Mouse (Mus musculus) limb, embryonic 13.5 days (tissue): ENCODE data around the gene Grin3b. TPM values are rescaled to one million over a fixed set of nuclear protein-coding genes. Genes with fewer than 3 reads are reported as not detected.
A peak's percentile ranks its signal among the peaks of the same experiment; 100 is the strongest.

Experiments
- ATAC-seq: fragments of 200-750 bp; cut with Nextera tagmentation; 2 replicates; pipeline ENCODE4 v1.8.0; 2017; ENCODE audit warnings: low read depth, moderate number of reproducible peaks, moderate TSS enrichment; ENCODE audit not compliant: low FRiP score
- H3K27ac ChIP-seq: fragments of 300-500 bp; sonication (generic); 2 replicates; pipeline ENCODE4 v1.5.1; 2015; ENCODE audit warnings: inconsistent platforms, mild to moderate bottlenecking, moderate library complexity
- H3K27me3 ChIP-seq: fragments of 300-500 bp; sonication (generic); 2 replicates; pipeline ENCODE4 v1.6.1; 2015; ENCODE audit warnings: mild to moderate bottlenecking, inconsistent platforms
- H3K36me3 ChIP-seq: fragments of 300-500 bp; sonication (generic); 2 replicates; pipeline ENCODE4 v1.6.1; 2015; ENCODE audit warnings: inconsistent platforms, mild to moderate bottlenecking, moderate library complexity
- H3K4me1 ChIP-seq: fragments of 300-500 bp; sonication (generic); 2 replicates; pipeline ENCODE4 v1.6.1; 2015; ENCODE audit warnings: inconsistent platforms
- H3K4me2 ChIP-seq: fragments of 300-500 bp; sonication (generic); replicated peaks from 2 replicates; pipeline ENCODE4 v1.6.1; 2015; ENCODE audit warnings: inconsistent platforms, mild to moderate bottlenecking, moderate library complexity
- H3K4me3 ChIP-seq: fragments of 300-500 bp; sonication (generic); 2 replicates; pipeline ENCODE4 v1.5.1; 2015; ENCODE audit warnings: moderate library complexity, mild to moderate bottlenecking, inconsistent platforms
- H3K9ac ChIP-seq: fragments of 300-500 bp; sonication (generic); 2 replicates; pipeline ENCODE4 v1.6.1; 2015; ENCODE audit warnings: mild to moderate bottlenecking, inconsistent platforms
- H3K9me3 ChIP-seq: fragments of 300-500 bp; sonication (generic); 2 replicates; pipeline ENCODE4 v1.6.1; 2016; ENCODE audit warnings: inconsistent platforms
- WGBS: fragments of 180-500 bp; shearing (Covaris S2); methylation state at CpG from one replicate; pipeline ENCODE4 v1.1.7; 2015; 5-methylcytosine and 5-hydroxymethylcytosine counted together
- polyA plus RNA-seq: library from polyadenylated mRNA; unstranded; fragments of >200 nt; fragmentation: Nextera tagmentation; extraction: Ambion mirVana; gene quantifications from 2 replicates; pipeline ENCODE4 v1.2.1, GENCODE M21; 2015

The Grin3b gene
- polyA plus RNA-seq, 1 experiment from 2014 or later = 0.41 TPM

- Histone ChIP-seq H3K4me3 (no peak overlapping the region), H3K9ac (no peak overlapping the region; the same call in 1 of the 2 replicates), H3K4me1 (peaks cover 38% of the 10 kb centered on the region), H3K36me3 (peaks cover 79% of the 10 kb centered on the region), H3K27ac (no peak overlapping the region; the same call in 1 of the 2 replicates), H3K4me2 (no peak overlapping the region), H3K27me3 (no peaks in the 10 kb centered on the region), H3K9me3 (no peaks in the 10 kb centered on the region)
- ATAC-seq = no peak
- WGBS = 71% methylated on average over 11 of the region's 11 CpGs
Observed at GRCm38 (mm10) chr10:79937775-79938526, 32.6 kb upstream of the Grin3b start.

- H3K4me2 ChIP-seq = no peak overlapping the region
- peaks cover 43% of the 10 kb centered on the region for H3K4me1 ChIP-seq
- ATAC-seq = no peak
- H3K4me3 ChIP-seq = no peak overlapping the region
- no peaks in the 10 kb centered on the region for H3K27me3 ChIP-seq
- H3K9ac ChIP-seq = no peak overlapping the region
- peaks cover 54% of the 10 kb centered on the region for H3K36me3 ChIP-seq
- H3K27ac ChIP-seq = no peak overlapping the region; the same call in 1 of the 2 replicates
- no peaks in the 10 kb centered on the region for H3K9me3 ChIP-seq
- WGBS = 47% methylated on average over 7 of the region's 7 CpGs
Observed at GRCm38 (mm10) chr10:79940749-79941148, 29.8 kb upstream of the Grin3b start.

GRCm38 (mm10) chr10:79942988-79943387 is 27.5 kb upstream of the Grin3b start:
- no peak for ATAC-seq
- no peak overlapping the region for H3K27ac ChIP-seq
- no peak overlapping the region for H3K4me3 ChIP-seq
- H3K4me2 ChIP-seq = no peak overlapping the region
- H3K9me3 ChIP-seq = no peaks in the 10 kb centered on the region
- peaks cover 57% of the 10 kb centered on the region for H3K36me3 ChIP-seq
- H3K9ac ChIP-seq = no peak overlapping the region
- peaks cover 43% of the 10 kb centered on the region for H3K4me1 ChIP-seq
- 85% methylated on average over 1 of the region's 1 CpGs for WGBS
- no peaks in the 10 kb centered on the region for H3K27me3 ChIP-seq

- H3K4me1 ChIP-seq = peaks cover 43% of the 10 kb centered on the region
- H3K27me3 ChIP-seq = no peaks in the 10 kb centered on the region
- no peak overlapping the region for H3K4me3 ChIP-seq
- ATAC-seq = no peak
- H3K4me2 ChIP-seq = no peak overlapping the region
- peak overlapping the region; percentile 18; the same call in 1 of the 2 replicates for H3K27ac ChIP-seq
- H3K36me3 ChIP-seq = peaks cover 57% of the 10 kb centered on the region
- no peaks in the 10 kb centered on the region for H3K9me3 ChIP-seq
- 0 out of 2 replicates have a peak overlapping the region, but pooled peaks have one; percentile 45 for H3K9ac ChIP-seq
- WGBS = 60% methylated on average over 9 of the region's 9 CpGs
Observed at GRCm38 (mm10) chr10:79943471-79943901, 27.0 kb upstream of the Grin3b start.

- Histone ChIP-seq H3K27me3 (no peaks in the 10 kb centered on the region), H3K9me3 (no peaks in the 10 kb centered on the region), H3K4me3 (no peak overlapping the region), H3K4me1 (peaks cover 43% of the 10 kb centered on the region), H3K27ac (peak overlapping the region; percentile 52; the same call in 1 of the 2 replicates), H3K36me3 (peaks cover 63% of the 10 kb centered on the region), H3K4me2 (peak overlapping the region; percentile 32), H3K9ac (peak overlapping the region; percentile 51)
- WGBS = 18% methylated on average over 16 of the region's 16 CpGs
- peak; percentile 38; the same call in 1 of the 2 replicates for ATAC-seq
Observed at GRCm38 (mm10) chr10:79945507-79946234, 24.8 kb upstream of the Grin3b start.

GRCm38 (mm10) chr10:79946752-79947322 is 23.7 kb upstream of the Grin3b start:
- no peaks in the 10 kb centered on the region for H3K27me3 ChIP-seq
- 0 out of 2 replicates have a peak, but pooled peaks have one; percentile 14 for ATAC-seq
- H3K36me3 ChIP-seq = peaks cover 64% of the 10 kb centered on the region
- H3K9ac ChIP-seq = peak overlapping the region; percentile 31
- peak overlapping the region; percentile 23; the same call in 1 of the 2 replicates for H3K4me2 ChIP-seq
- peaks cover 43% of the 10 kb centered on the region for H3K4me1 ChIP-seq
- H3K9me3 ChIP-seq = no peaks in the 10 kb centered on the region
- WGBS = 22% methylated on average over 7 of the region's 7 CpGs
- H3K4me3 ChIP-seq = no peak overlapping the region
- peak overlapping the region; percentile 16; the same call in 1 of the 2 replicates for H3K27ac ChIP-seq

GRCm38 (mm10) chr10:79947502-79947901 is 23.0 kb upstream of the Grin3b start:
- no peaks in the 10 kb centered on the region for H3K27me3 ChIP-seq
- H3K4me2 ChIP-seq = 0 out of 2 replicates have a peak overlapping the region, but pooled peaks have one; percentile 1
- peaks cover 43% of the 10 kb centered on the region for H3K4me1 ChIP-seq
- H3K36me3 ChIP-seq = peaks cover 59% of the 10 kb centered on the region
- H3K9ac ChIP-seq = peak overlapping the region; percentile 31; the same call in 1 of the 2 replicates
- no peaks in the 10 kb centered on the region for H3K9me3 ChIP-seq
- 68% methylated on average over 6 of the region's 6 CpGs for WGBS
- no peak for ATAC-seq
- no peak overlapping the region for H3K4me3 ChIP-seq
- no peak overlapping the region for H3K27ac ChIP-seq

GRCm38 (mm10) chr10:79949873-79950272 is 20.6 kb upstream of the Grin3b start:
- ATAC-seq = no peak
- Histone ChIP-seq H3K27me3 (no peaks in the 10 kb centered on the region), H3K9ac (no peak overlapping the region), H3K4me2 (no peak overlapping the region), H3K9me3 (no peaks in the 10 kb centered on the region), H3K36me3 (peaks cover 69% of the 10 kb centered on the region), H3K4me3 (no peak overlapping the region), H3K27ac (no peak overlapping the region), H3K4me1 (peaks cover 28% of the 10 kb centered on the region)
- WGBS = 85% methylated on average over 4 of the region's 4 CpGs

- Histone ChIP-seq H3K4me1 (peaks cover 27% of the 10 kb centered on the region), H3K36me3 (peaks cover 69% of the 10 kb centered on the region), H3K27ac (no peak overlapping the region), H3K4me2 (no peak overlapping the region), H3K27me3 (no peaks in the 10 kb centered on the region), H3K9ac (no peak overlapping the region), H3K9me3 (no peaks in the 10 kb centered on the region), H3K4me3 (no peak overlapping the region)
- no peak for ATAC-seq
- 89% methylated on average over 18 of the region's 18 CpGs for WGBS
Observed at GRCm38 (mm10) chr10:79950661-79951060, 19.9 kb upstream of the Grin3b start.

- H3K4me1 ChIP-seq = peaks cover 15% of the 10 kb centered on the region
- no peaks in the 10 kb centered on the region for H3K27me3 ChIP-seq
- no peak overlapping the region for H3K4me2 ChIP-seq
- H3K27ac ChIP-seq = peak overlapping the region; percentile 34; the same call in 1 of the 2 replicates
- ATAC-seq = no peak
- H3K36me3 ChIP-seq = peaks cover 44% of the 10 kb centered on the region
- H3K9ac ChIP-seq = 0 out of 2 replicates have a peak overlapping the region, but pooled peaks have one; percentile 19
- H3K4me3 ChIP-seq = no peak overlapping the region
- no peaks in the 10 kb centered on the region for H3K9me3 ChIP-seq
- 78% methylated on average over 6 of the region's 6 CpGs for WGBS
Observed at GRCm38 (mm10) chr10:79953946-79954345, 16.6 kb upstream of the Grin3b start.

- WGBS = 69% methylated on average over 9 of the region's 9 CpGs
- Histone ChIP-seq H3K27me3 (no peaks in the 10 kb centered on the region), H3K9me3 (no peaks in the 10 kb centered on the region), H3K27ac (peak overlapping the region; percentile 39; the same call in 1 of the 2 replicates), H3K4me3 (no peak overlapping the region), H3K4me1 (peaks cover 17% of the 10 kb centered on the region), H3K36me3 (peaks cover 27% of the 10 kb centered on the region), H3K4me2 (no peak overlapping the region), H3K9ac (peak overlapping the region; percentile 50; the same call in 1 of the 2 replicates)
- ATAC-seq = no peak
Observed at GRCm38 (mm10) chr10:79955691-79956090, 14.8 kb upstream of the Grin3b start.
